Mouse (Mus musculus) forebrain, embryonic 16.5 days (tissue): Measurements from ENCODE around the gene Arhgap44. TPM values are rescaled to one million over a fixed set of nuclear protein-coding genes. Genes with fewer than 3 reads are reported as not detected.

Experiments used
- ATAC-seq: fragments of 200-750 bp; cut with Nextera tagmentation; 2 replicates; pipeline ENCODE4 v1.8.0; 2017; ENCODE audit warnings: mild to moderate bottlenecking, moderate library complexity
- H3K27ac ChIP-seq: fragments of 300-500 bp; sonication (generic); 2 replicates; pipeline ENCODE4 v1.5.1; 2014; ENCODE audit warnings: low read length, control low read depth
- H3K27me3 ChIP-seq: fragments of 300-500 bp; sonication (generic); replicated peaks from 2 replicates; pipeline ENCODE4 v1.6.1; 2014; ENCODE audit warnings: low read length; ENCODE audit not compliant: control insufficient read depth, insufficient read depth
- H3K36me3 ChIP-seq: fragments of 300-500 bp; sonication (generic); 2 replicates; pipeline ENCODE4 v1.6.1; 2014; ENCODE audit not compliant: control insufficient read depth, insufficient read depth
- H3K4me1 ChIP-seq: fragments of 300-500 bp; sonication (generic); replicated peaks from 2 replicates; pipeline ENCODE4 v1.6.1; 2014; ENCODE audit warnings: low read length; ENCODE audit not compliant: control insufficient read depth, insufficient read depth
- H3K4me2 ChIP-seq: fragments of 300-500 bp; sonication (generic); 2 replicates; pipeline ENCODE4 v1.6.1; 2014; ENCODE audit warnings: mild to moderate bottlenecking, low read length, control low read depth
- H3K4me3 ChIP-seq: fragments of 300-500 bp; sonication (generic); replicated peaks from 2 replicates; pipeline ENCODE4 v1.5.1; 2014; ENCODE audit warnings: mild to moderate bottlenecking, low read length, control low read depth
- H3K9ac ChIP-seq: fragments of 300-500 bp; sonication (generic); replicated peaks from 2 replicates; pipeline ENCODE4 v1.6.1; 2014; ENCODE audit warnings: low read depth, low read length, control low read depth
- H3K9me3 ChIP-seq: fragments of 300-500 bp; sonication (generic); 2 replicates; pipeline ENCODE4 v1.6.1; 2016; ENCODE audit warnings: low read length; ENCODE audit not compliant: control insufficient read depth
- WGBS: fragments of 180-500 bp; shearing (Covaris S2); extraction: QIAGEN DNeasy Blood & Tissue Kit; methylation state at CpG from one replicate; pipeline ENCODE4 v1.1.7; 2014; 5-methylcytosine and 5-hydroxymethylcytosine counted together
- polyA plus RNA-seq: library from polyadenylated mRNA; unstranded; fragments of >200 nt; fragmentation: Nextera tagmentation; extraction: Ambion mirVana; gene quantifications from 2 replicates; pipeline ENCODE4 v1.2.1, GENCODE M21; 2015

Gene Arhgap44
- polyA plus RNA-seq, 1 experiment from 2014 or later, result 12.4 TPM

- Histone ChIP-seq H3K4me2 (no peak overlapping the region), H3K9ac (no peak overlapping the region), H3K9me3 (no peaks in the 10 kb centered on the region), H3K4me3 (no peak overlapping the region), H3K36me3 (no peaks in the 10 kb centered on the region), H3K4me1 (no peaks in the 10 kb centered on the region), H3K27me3 (no peaks in the 10 kb centered on the region), H3K27ac (no peak overlapping the region)
- no peak for ATAC-seq
- WGBS, result 97% methylated on average over 1 of the region's 1 CpGs
Measured at GRCm38 (mm10) chr11:65185114-65185513, 22.4 kb upstream of the Arhgap44 start.

- Histone ChIP-seq H3K36me3 (no peaks in the 10 kb centered on the region), H3K4me3 (no peak overlapping the region), H3K9me3 (no peaks in the 10 kb centered on the region), H3K9ac (no peak overlapping the region), H3K27me3 (no peaks in the 10 kb centered on the region), H3K4me1 (no peaks in the 10 kb centered on the region), H3K4me2 (no peak overlapping the region), H3K27ac (no peak overlapping the region)
- ATAC-seq, result no peak
- WGBS, result 89% methylated on average over 4 of the region's 4 CpGs
Measured at GRCm38 (mm10) chr11:65170121-65170750, 7.5 kb upstream of the Arhgap44 start.

- Histone ChIP-seq H3K4me1 (peaks cover 9% of the 10 kb centered on the region), H3K27ac (peak overlapping the region; percentile 60), H3K36me3 (no peaks in the 10 kb centered on the region), H3K4me3 (peak overlapping the region; percentile 82), H3K9ac (peak overlapping the region; percentile 92), H3K9me3 (no peaks in the 10 kb centered on the region), H3K4me2 (peak overlapping the region; percentile 92), H3K27me3 (0 out of 2 replicates have a peak, but pooled peaks cover 3% of the 10 kb centered on the region)
- WGBS, result under 1% methylated on average over 48 of the region's 49 CpGs
- peak; percentile 90 for ATAC-seq
Measured at GRCm38 (mm10) chr11:65161881-65162766, 637 bp downstream of the Arhgap44 start.

- WGBS, result 53% methylated on average over 7 of the region's 7 CpGs
- Histone ChIP-seq H3K36me3 (no peaks in the 10 kb centered on the region), H3K9me3 (no peaks in the 10 kb centered on the region), H3K4me3 (peak overlapping the region; percentile 82), H3K9ac (no peak overlapping the region), H3K4me1 (peaks cover 9% of the 10 kb centered on the region), H3K4me2 (peak overlapping the region; percentile 92), H3K27ac (no peak overlapping the region), H3K27me3 (0 out of 2 replicates have a peak, but pooled peaks cover 3% of the 10 kb centered on the region)
- ATAC-seq, result no peak
Measured at GRCm38 (mm10) chr11:65160991-65161880, 1.5 kb downstream of the Arhgap44 start.

GRCm38 (mm10) chr11:65159791-65160190 lies 3.0 kb downstream of the Arhgap44 start, which contains the start of gene 1700086D15Rik:
TSS of gene 1700086D15Rik (minus strand) at chr11:65159891.
- no peak for ATAC-seq
- H3K27ac ChIP-seq, result no peak within 1 kb of the TSS
- 95% methylated on average over 5 of the region's 5 CpGs for WGBS
- H3K4me1 ChIP-seq, result peaks cover 9% of the 10 kb centered on the region
- H3K27me3 ChIP-seq, result 0 out of 2 replicates have a peak, but pooled peaks cover 3% of the 10 kb centered on the region
- H3K36me3 ChIP-seq, result no peaks in the 10 kb centered on the region
- H3K9me3 ChIP-seq, result no peaks in the 10 kb centered on the region
- no peak within 1 kb of the TSS for H3K9ac ChIP-seq
- no peak within 1 kb of the TSS for H3K4me2 ChIP-seq
- no peak within 1 kb of the TSS for H3K4me3 ChIP-seq

- WGBS, result 95% methylated on average over 5 of the region's 5 CpGs
- peaks cover 9% of the 10 kb centered on the region for H3K4me1 ChIP-seq
- no peak for ATAC-seq
Measured at GRCm38 (mm10) chr11:65158658-65158990, 4.1 kb downstream of the Arhgap44 start.

GRCm38 (mm10) chr11:65157966-65158657 lies 4.6 kb downstream of the Arhgap44 start:
- no peaks in the 10 kb centered on the region for H3K27me3 ChIP-seq

More at GRCm38 (mm10) chr11:65158658-65158990, 4.1 kb downstream of the Arhgap44 start:
- no peak overlapping the region for H3K9ac ChIP-seq
- H3K9me3 ChIP-seq, result no peaks in the 10 kb centered on the region
- H3K27me3 ChIP-seq, result 0 out of 2 replicates have a peak, but pooled peaks cover 3% of the 10 kb centered on the region
- H3K27ac ChIP-seq, result no peak overlapping the region
- H3K4me3 ChIP-seq, result no peak overlapping the region
- no peaks in the 10 kb centered on the region for H3K36me3 ChIP-seq
- no peak overlapping the region for H3K4me2 ChIP-seq

GRCm38 (mm10) chr11:65153006-65153405 lies 9.8 kb downstream of the Arhgap44 start:
- 88% methylated on average over 5 of the region's 5 CpGs for WGBS
- Histone ChIP-seq H3K4me3 (no peak overlapping the region), H3K4me2 (no peak overlapping the region), H3K9ac (no peak overlapping the region), H3K27ac (no peak overlapping the region), H3K36me3 (no peaks in the 10 kb centered on the region), H3K9me3 (no peaks in the 10 kb centered on the region), H3K4me1 (no peaks in the 10 kb centered on the region), H3K27me3 (no peaks in the 10 kb centered on the region)
- no peak for ATAC-seq

More at GRCm38 (mm10) chr11:65157966-65158657, 4.6 kb downstream of the Arhgap44 start:
- Histone ChIP-seq H3K9me3 (no peaks in the 10 kb centered on the region), H3K4me3 (no peak overlapping the region), H3K4me1 (peaks cover 9% of the 10 kb centered on the region), H3K9ac (no peak overlapping the region), H3K36me3 (no peaks in the 10 kb centered on the region), H3K27ac (no peak overlapping the region), H3K4me2 (no peak overlapping the region)
- ATAC-seq, result no peak
- WGBS, result 90% methylated on average over 20 of the region's 20 CpGs
